Mouse (Mus musculus): Measurements from ENCODE around the gene Dab2ip. TPM values are rescaled to one million over a fixed set of nuclear protein-coding genes. Genes with fewer than 3 reads are reported as not detected.

Gene Dab2ip
- total and polyA plus RNA-seq, 3 experiments, result 0.02 to 2.2 (median 0.16) TPM

- Histone ChIP-seq H3K9me3 (replicated peaks) (no peaks in the 10 kb centered on the region), H3K27me3 (ENCODE audit: insufficient read depth, low read length) (peaks cover 13% of the 10 kb centered on the region), H3K4me3 (ENCODE audit: low read depth, low read length) (no peak overlapping the region), H3K36me3 (replicated peaks) (no peaks in the 10 kb centered on the region), H3K4me1 (ENCODE audit: insufficient read depth, low read depth, low read length) (no peaks in the 10 kb centered on the region)
- TF ChIP-seq GATA2 (IDR thresholded peaks at IDR 0.05; ENCODE audit: borderline replicate concordance, low read depth, low read length) (no peak), POLR2AphosphoS5 (IDR thresholded peaks at IDR 0.05; ENCODE audit: insufficient replicate concordance, low read depth, low read length) (no peak), GATA1 (IDR thresholded peaks at IDR 0.05; ENCODE audit: borderline replicate concordance, low read length) (no peak), TAL1 (conservative IDR thresholded peaks at IDR 0.05; ENCODE audit: low read depth, low read length) (no peak), CTCF (IDR thresholded peaks at IDR 0.05; ENCODE audit: low read depth, low read length) (no peak)
- ATAC-seq (ENCODE audit: extremely low read depth, insufficient number of reproducible peaks, low FRiP score, poor library complexity, severe bottlenecking), result no peak
- no peak for DNase-seq (ENCODE audit: low spot score)
Observed at GRCm38 (mm10) chr2:35565051-35565836, 7.2 kb downstream of the Dab2ip start.

GRCm38 (mm10) chr2:35566957-35567693, 9.1 kb downstream of the Dab2ip start:
- Histone ChIP-seq H3K36me3 (replicated peaks) (no peaks in the 10 kb centered on the region), H3K27me3 (ENCODE audit: insufficient read depth, low read length) (peaks cover 13% of the 10 kb centered on the region), H3K9me3 (replicated peaks) (no peaks in the 10 kb centered on the region), H3K4me3 (ENCODE audit: low read depth, low read length) (no peak overlapping the region), H3K4me1 (ENCODE audit: insufficient read depth, low read depth, low read length) (no peaks in the 10 kb centered on the region)
- DNase-seq (ENCODE audit: low spot score), result no peak
- TF ChIP-seq CTCF (IDR thresholded peaks at IDR 0.05; ENCODE audit: low read depth, low read length), result no peak
- no peak for TF ChIP-seq TAL1 (conservative IDR thresholded peaks at IDR 0.05; ENCODE audit: low read depth, low read length)
- no peak for TF ChIP-seq GATA1 (IDR thresholded peaks at IDR 0.05; ENCODE audit: borderline replicate concordance, low read length)
- TF ChIP-seq POLR2AphosphoS5 (IDR thresholded peaks at IDR 0.05; ENCODE audit: insufficient replicate concordance, low read depth, low read length), result no peak
- no peak for ATAC-seq (ENCODE audit: extremely low read depth, insufficient number of reproducible peaks, low FRiP score, poor library complexity, severe bottlenecking)

GRCm38 (mm10) chr2:35567694-35568149, 9.7 kb downstream of the Dab2ip start:
- DNase-seq (ENCODE audit: low spot score) (no peak), ATAC-seq (ENCODE audit: extremely low read depth, insufficient number of reproducible peaks, low FRiP score, poor library complexity, severe bottlenecking) (no peak)
- H3K4me1 ChIP-seq (ENCODE audit: insufficient read depth, low read depth, low read length), result no peaks in the 10 kb centered on the region
- no peak overlapping the region for H3K4me3 ChIP-seq (ENCODE audit: low read depth, low read length)
- TF ChIP-seq POLR2AphosphoS5 (IDR thresholded peaks at IDR 0.05; ENCODE audit: insufficient replicate concordance, low read depth, low read length) (no peak), CTCF (IDR thresholded peaks at IDR 0.05; ENCODE audit: low read depth, low read length) (no peak), GATA1 (IDR thresholded peaks at IDR 0.05; ENCODE audit: borderline replicate concordance, low read length) (no peak), TAL1 (conservative IDR thresholded peaks at IDR 0.05; ENCODE audit: low read depth, low read length) (no peak), GATA2 (IDR thresholded peaks at IDR 0.05; ENCODE audit: borderline replicate concordance, low read depth, low read length) (no peak)
- H3K27me3 ChIP-seq (ENCODE audit: insufficient read depth, low read length), result peaks cover 13% of the 10 kb centered on the region
- H3K9me3 ChIP-seq (replicated peaks), result no peaks in the 10 kb centered on the region
- no peaks in the 10 kb centered on the region for H3K36me3 ChIP-seq (replicated peaks)

- ATAC-seq (ENCODE audit: extremely low read depth, insufficient number of reproducible peaks, low FRiP score, poor library complexity, severe bottlenecking) (no peak), DNase-seq (ENCODE audit: low spot score) (no peak)
- no peak overlapping the region for H3K4me3 ChIP-seq (ENCODE audit: low read depth, low read length)
- TF ChIP-seq GATA1 (IDR thresholded peaks at IDR 0.05; ENCODE audit: borderline replicate concordance, low read length), result no peak
- no peak for TF ChIP-seq GATA2 (IDR thresholded peaks at IDR 0.05; ENCODE audit: borderline replicate concordance, low read depth, low read length)
- TF ChIP-seq POLR2AphosphoS5 (IDR thresholded peaks at IDR 0.05; ENCODE audit: insufficient replicate concordance, low read depth, low read length), result no peak
- TF ChIP-seq CTCF (IDR thresholded peaks at IDR 0.05; ENCODE audit: low read depth, low read length), result no peak
- TF ChIP-seq TAL1 (conservative IDR thresholded peaks at IDR 0.05; ENCODE audit: low read depth, low read length), result no peak
- H3K27me3 ChIP-seq (ENCODE audit: insufficient read depth, low read length), result peaks cover 5% of the 10 kb centered on the region; the same call in 1 of the 2 replicates
- H3K9me3 ChIP-seq (replicated peaks), result no peaks in the 10 kb centered on the region
- H3K4me1 ChIP-seq (ENCODE audit: insufficient read depth, low read depth, low read length), result no peaks in the 10 kb centered on the region
- H3K36me3 ChIP-seq (replicated peaks), result no peaks in the 10 kb centered on the region
Observed at GRCm38 (mm10) chr2:35570743-35571142, 12.7 kb downstream of the Dab2ip start.

GRCm38 (mm10) chr2:35574643-35575042, 16.6 kb downstream of the Dab2ip start:
- ATAC-seq (ENCODE audit: extremely low read depth, insufficient number of reproducible peaks, low FRiP score, poor library complexity, severe bottlenecking) (no peak), DNase-seq (ENCODE audit: low spot score) (no peak)
- Histone ChIP-seq H3K36me3 (replicated peaks) (no peaks in the 10 kb centered on the region), H3K4me3 (ENCODE audit: low read depth, low read length) (no peak overlapping the region), H3K27me3 (ENCODE audit: insufficient read depth, low read length) (peaks cover 4% of the 10 kb centered on the region; the same call in 1 of the 2 replicates), H3K4me1 (ENCODE audit: insufficient read depth, low read depth, low read length) (no peaks in the 10 kb centered on the region), H3K9me3 (replicated peaks) (no peaks in the 10 kb centered on the region)
- TF ChIP-seq CTCF (IDR thresholded peaks at IDR 0.05; ENCODE audit: low read depth, low read length), result no peak
- no peak for TF ChIP-seq POLR2AphosphoS5 (IDR thresholded peaks at IDR 0.05; ENCODE audit: insufficient replicate concordance, low read depth, low read length)
- TF ChIP-seq TAL1 (conservative IDR thresholded peaks at IDR 0.05; ENCODE audit: low read depth, low read length), result no peak
- no peak for TF ChIP-seq GATA1 (IDR thresholded peaks at IDR 0.05; ENCODE audit: borderline replicate concordance, low read length)

- no peaks in the 10 kb centered on the region for H3K36me3 ChIP-seq (replicated peaks)
- DNase-seq (ENCODE audit: low spot score) (no peak), ATAC-seq (ENCODE audit: extremely low read depth, insufficient number of reproducible peaks, low FRiP score, poor library complexity, severe bottlenecking) (no peak)
- H3K4me3 ChIP-seq (ENCODE audit: low read depth, low read length), result no peak overlapping the region
- H3K9me3 ChIP-seq (replicated peaks), result no peaks in the 10 kb centered on the region
- no peak for TF ChIP-seq POLR2AphosphoS5 (IDR thresholded peaks at IDR 0.05; ENCODE audit: insufficient replicate concordance, low read depth, low read length)
- no peak for TF ChIP-seq TAL1 (conservative IDR thresholded peaks at IDR 0.05; ENCODE audit: low read depth, low read length)
- no peak for TF ChIP-seq GATA1 (IDR thresholded peaks at IDR 0.05; ENCODE audit: borderline replicate concordance, low read length)
- no peak for TF ChIP-seq GATA2 (IDR thresholded peaks at IDR 0.05; ENCODE audit: borderline replicate concordance, low read depth, low read length)
- TF ChIP-seq CTCF (IDR thresholded peaks at IDR 0.05; ENCODE audit: low read depth, low read length), result no peak
- no peaks in the 10 kb centered on the region for H3K4me1 ChIP-seq (ENCODE audit: insufficient read depth, low read depth, low read length)
- H3K27me3 ChIP-seq (ENCODE audit: insufficient read depth, low read length), result peaks cover 13% of the 10 kb centered on the region; the same call in 1 of the 2 replicates
Observed at GRCm38 (mm10) chr2:35576675-35577074, 18.6 kb downstream of the Dab2ip start.

Data from G1E (cell line).